Mouse (Mus musculus): Measurements from ENCODE around the gene Runx1. TPM values are rescaled to one million over a fixed set of nuclear protein-coding genes. Genes with fewer than 3 reads are reported as not detected.
A peak's percentile ranks its signal among the peaks of the same experiment; 100 is the strongest.

Gene Runx1
- polyA plus RNA-seq, 1 experiment: 322 TPM

DNA sequence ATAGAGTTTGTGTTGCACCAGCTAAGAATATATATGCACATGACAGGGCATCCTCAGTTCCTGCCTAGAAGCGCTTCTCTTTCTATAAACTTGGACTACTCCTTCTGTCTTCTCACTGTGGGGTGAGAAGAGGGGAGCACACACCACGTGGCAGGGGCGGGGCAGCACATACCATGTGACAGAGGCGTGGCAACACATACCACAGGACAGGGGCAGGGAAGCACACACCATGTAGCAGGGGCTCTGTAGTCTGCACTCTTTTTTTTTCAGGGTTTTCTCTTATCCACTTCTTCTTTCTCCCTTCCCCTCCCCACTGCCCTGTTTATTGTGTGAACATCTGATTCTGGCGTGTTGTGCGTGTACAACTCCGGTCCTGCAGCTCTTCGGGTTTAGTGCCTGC is 186.9 kb downstream of the Runx1 start:
- no peaks in the 10 kb centered on the region for H3K9me3 ChIP-seq
- H3K4me3 ChIP-seq (replicated peaks): peak overlapping the region; percentile 59
- TF ChIP-seq FLI1 (IDR thresholded peaks at IDR 0.05; ENCODE audit: low read length) (no peak), GATA1 (IDR thresholded peaks at IDR 0.05; ENCODE audit: borderline replicate concordance, low read length) (no peak)
- H3K4me1 ChIP-seq: peaks cover 95% of the 10 kb centered on the region
- no peaks in the 10 kb centered on the region for H3K27me3 ChIP-seq (replicated peaks)
- H3K36me3 ChIP-seq (replicated peaks; ENCODE audit: low read length): peaks cover 100% of the 10 kb centered on the region

DNA sequence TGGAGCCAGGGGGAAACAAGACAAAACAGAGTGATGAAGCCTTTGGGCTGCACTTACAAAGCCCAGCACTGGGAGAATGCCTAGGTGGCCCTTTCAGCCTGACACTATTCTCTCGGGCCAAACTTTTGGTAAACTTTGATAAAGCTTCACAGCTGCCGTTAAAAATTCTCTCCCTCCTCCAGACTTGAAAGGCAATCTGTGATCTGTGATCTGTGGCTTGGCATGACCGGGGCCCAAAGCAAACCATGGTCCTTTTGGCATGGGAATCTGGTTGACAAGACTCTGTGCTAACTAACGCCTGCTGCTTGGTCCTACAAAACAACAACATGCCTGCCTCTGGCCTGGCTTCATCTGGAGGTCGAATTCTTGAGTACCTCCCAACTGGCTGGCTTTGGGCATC is 188.9 kb downstream of the Runx1 start:
- Histone ChIP-seq H3K27me3 (replicated peaks) (no peaks in the 10 kb centered on the region), H3K4me1 (peaks cover 99% of the 10 kb centered on the region), H3K4me3 (replicated peaks) (no peak overlapping the region), H3K9me3 (no peaks in the 10 kb centered on the region), H3K36me3 (replicated peaks; ENCODE audit: low read length) (peaks cover 100% of the 10 kb centered on the region)
- no peak for TF ChIP-seq FLI1 (IDR thresholded peaks at IDR 0.05; ENCODE audit: low read length)
- no peak for TF ChIP-seq GATA1 (IDR thresholded peaks at IDR 0.05; ENCODE audit: borderline replicate concordance, low read length)

DNA sequence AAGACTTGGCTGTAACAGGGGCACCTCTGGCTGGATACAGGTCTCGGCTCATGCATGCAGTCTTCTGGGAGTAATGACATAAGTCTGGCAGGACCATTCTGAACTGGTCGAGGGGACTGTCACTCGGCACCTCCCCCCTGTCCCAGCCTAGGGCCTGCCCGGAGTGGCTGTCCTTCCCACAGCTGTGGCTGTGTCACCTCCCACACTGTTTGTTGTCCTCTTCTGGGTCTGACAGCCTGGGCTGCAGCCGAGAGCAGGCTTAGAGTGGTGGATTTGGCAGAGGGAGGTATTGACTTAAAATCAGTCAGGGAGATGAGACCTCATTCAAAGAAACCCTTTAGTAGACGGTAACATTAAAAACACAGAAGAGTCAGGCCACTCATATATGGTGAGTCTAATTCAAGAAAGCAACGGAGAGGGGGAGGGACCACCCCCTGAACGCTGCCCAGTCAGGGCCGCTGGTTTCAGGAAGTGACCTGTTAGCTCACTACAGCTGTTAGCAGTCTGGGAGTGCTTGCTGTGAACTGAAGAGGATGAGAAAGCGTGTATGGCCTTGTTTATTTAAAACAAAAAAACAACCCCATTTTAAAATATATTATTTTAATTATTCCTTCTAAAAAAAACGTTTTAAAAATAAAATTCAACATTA is 193.7 kb downstream of the Runx1 start:
- TF ChIP-seq GATA1 (IDR thresholded peaks at IDR 0.05; ENCODE audit: borderline replicate concordance, low read length) (no peak), FLI1 (IDR thresholded peaks at IDR 0.05; ENCODE audit: low read length) (no peak)
- peaks cover 98% of the 10 kb centered on the region for H3K4me1 ChIP-seq

DNA sequence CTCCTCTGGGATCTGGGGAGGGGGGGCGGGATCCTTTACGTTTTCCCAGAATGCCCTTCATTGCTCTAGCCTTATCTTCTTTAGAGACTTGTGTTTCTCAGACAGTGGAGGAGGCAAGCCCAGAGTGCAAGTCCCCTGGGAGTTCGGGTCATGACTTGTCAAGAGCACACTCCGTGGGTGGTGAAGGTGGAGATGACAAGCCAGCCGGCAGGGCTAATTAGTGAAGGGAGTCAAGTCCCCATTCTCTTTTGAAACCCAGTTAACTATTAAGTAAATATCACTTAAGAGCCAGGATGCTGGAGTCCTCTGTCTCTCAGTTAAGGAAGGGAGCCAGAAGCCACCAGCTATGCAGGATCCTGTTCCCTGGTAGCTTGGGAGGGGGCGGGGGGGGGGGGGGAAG is 194.3 kb downstream of the Runx1 start:
- Histone ChIP-seq H3K4me1 (peaks cover 98% of the 10 kb centered on the region), H3K36me3 (replicated peaks; ENCODE audit: low read length) (peaks cover 100% of the 10 kb centered on the region), H3K9me3 (no peaks in the 10 kb centered on the region), H3K4me3 (replicated peaks) (no peak overlapping the region), H3K27me3 (replicated peaks) (no peaks in the 10 kb centered on the region)
- TF ChIP-seq GATA1 (IDR thresholded peaks at IDR 0.05; ENCODE audit: borderline replicate concordance, low read length) (no peak), FLI1 (IDR thresholded peaks at IDR 0.05; ENCODE audit: low read length) (no peak)

More for the DNA sequence above, 193.7 kb downstream of the Runx1 start:
- Histone ChIP-seq H3K27me3 (replicated peaks) (no peaks in the 10 kb centered on the region), H3K4me3 (replicated peaks) (no peak overlapping the region), H3K36me3 (replicated peaks; ENCODE audit: low read length) (peaks cover 100% of the 10 kb centered on the region), H3K9me3 (no peaks in the 10 kb centered on the region)

DNA sequence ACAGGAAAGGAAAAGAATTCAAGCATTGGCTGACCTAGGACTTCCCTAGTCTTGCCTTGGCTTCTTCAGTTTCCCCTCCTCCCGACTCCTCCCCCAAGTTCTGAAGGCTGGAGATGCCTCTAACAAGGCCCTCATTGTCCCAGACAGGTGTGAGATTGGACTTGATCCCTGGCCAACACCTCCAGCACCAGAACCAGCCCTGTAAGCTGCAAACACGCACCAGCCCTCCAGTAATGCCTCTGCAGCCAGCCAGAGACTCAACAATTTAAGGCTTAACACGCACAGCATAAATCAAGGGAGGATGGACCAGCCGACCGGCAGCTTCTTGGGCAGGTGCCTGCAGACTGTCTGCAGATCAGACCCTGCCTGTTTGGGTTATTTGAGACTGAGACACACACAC is 195.0 kb downstream of the Runx1 start:
- peaks cover 98% of the 10 kb centered on the region for H3K4me1 ChIP-seq
- TF ChIP-seq FLI1 (IDR thresholded peaks at IDR 0.05; ENCODE audit: low read length) (no peak), GATA1 (IDR thresholded peaks at IDR 0.05; ENCODE audit: borderline replicate concordance, low read length) (no peak)
- H3K36me3 ChIP-seq (replicated peaks; ENCODE audit: low read length): peaks cover 100% of the 10 kb centered on the region
- no peaks in the 10 kb centered on the region for H3K27me3 ChIP-seq (replicated peaks)
- no peak overlapping the region for H3K4me3 ChIP-seq (replicated peaks)
- H3K9me3 ChIP-seq: no peaks in the 10 kb centered on the region

DNA sequence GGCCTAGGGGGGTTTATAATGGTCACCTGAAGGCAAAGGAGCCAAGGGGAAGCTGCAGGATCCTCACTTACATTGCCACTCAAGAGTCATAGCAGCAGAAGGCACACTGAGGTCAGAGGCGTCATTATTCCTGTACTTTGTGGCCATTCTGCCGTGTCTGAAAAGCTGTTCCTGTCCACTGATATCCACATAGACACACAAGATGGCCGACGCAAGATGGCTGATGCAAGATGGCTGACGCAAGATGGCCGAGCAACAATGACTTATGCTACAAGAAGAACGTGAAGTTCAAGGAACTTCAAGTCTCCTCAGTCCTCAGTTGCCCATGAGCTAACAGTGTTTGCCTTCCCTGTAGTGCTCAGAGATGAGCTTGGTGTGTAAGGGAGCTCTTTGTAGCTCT is 196.1 kb downstream of the Runx1 start:
- no peaks in the 10 kb centered on the region for H3K9me3 ChIP-seq
- peaks cover 98% of the 10 kb centered on the region for H3K4me1 ChIP-seq
- H3K36me3 ChIP-seq (replicated peaks; ENCODE audit: low read length): peaks cover 100% of the 10 kb centered on the region
- H3K27me3 ChIP-seq (replicated peaks): no peaks in the 10 kb centered on the region
- TF ChIP-seq GATA1 (IDR thresholded peaks at IDR 0.05; ENCODE audit: borderline replicate concordance, low read length) (no peak), FLI1 (IDR thresholded peaks at IDR 0.05; ENCODE audit: low read length) (no peak)
- no peak overlapping the region for H3K4me3 ChIP-seq (replicated peaks)

DNA sequence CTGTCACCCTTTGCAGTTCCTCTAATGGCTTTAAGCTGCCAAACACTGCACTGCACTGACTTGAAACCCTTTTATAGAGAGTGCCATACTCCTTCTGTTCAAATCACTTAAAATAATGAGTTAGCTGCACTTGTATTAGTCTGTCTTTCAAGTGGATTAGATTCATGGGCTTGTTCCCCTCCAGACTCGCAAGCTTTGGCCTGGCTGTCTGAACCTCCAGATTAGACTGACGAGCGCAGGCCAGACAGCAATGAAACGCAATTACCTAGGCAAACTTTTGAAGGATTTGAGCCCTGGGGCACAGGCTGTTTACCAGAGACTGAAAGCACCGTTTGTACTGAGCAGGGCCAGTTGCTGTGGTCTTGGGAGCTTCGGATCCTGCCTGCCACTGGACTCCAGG is 198.7 kb downstream of the Runx1 start:
- no peaks in the 10 kb centered on the region for H3K9me3 ChIP-seq
- H3K36me3 ChIP-seq (replicated peaks; ENCODE audit: low read length): peaks cover 100% of the 10 kb centered on the region
- H3K27me3 ChIP-seq (replicated peaks): no peaks in the 10 kb centered on the region
- TF ChIP-seq FLI1 (IDR thresholded peaks at IDR 0.05; ENCODE audit: low read length) (no peak), GATA1 (IDR thresholded peaks at IDR 0.05; ENCODE audit: borderline replicate concordance, low read length) (no peak)
- H3K4me3 ChIP-seq (replicated peaks): no peak overlapping the region
- H3K4me1 ChIP-seq: peaks cover 98% of the 10 kb centered on the region

DNA sequence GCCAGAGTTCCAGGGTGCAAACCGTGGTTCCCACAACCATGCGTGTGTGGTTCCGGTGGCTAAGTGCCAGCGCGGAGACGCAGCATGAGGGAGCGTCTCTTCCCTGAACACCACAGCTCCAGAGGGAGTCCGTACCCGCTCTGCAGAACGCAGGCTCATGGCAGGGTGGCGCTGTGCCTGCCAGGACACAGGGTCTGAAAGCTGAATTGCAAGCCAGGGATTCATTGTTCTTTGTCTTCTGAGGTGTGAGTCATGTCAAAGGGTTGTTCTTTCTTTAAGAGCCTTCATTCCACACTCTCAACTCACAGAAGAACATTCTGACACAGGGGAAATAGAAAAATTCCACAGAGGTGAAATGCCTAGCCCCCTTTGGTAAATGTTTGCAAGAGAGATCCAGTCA is 202.0 kb downstream of the Runx1 start:
- Histone ChIP-seq H3K4me1 (peaks cover 98% of the 10 kb centered on the region), H3K36me3 (replicated peaks; ENCODE audit: low read length) (peaks cover 99% of the 10 kb centered on the region)

DNA sequence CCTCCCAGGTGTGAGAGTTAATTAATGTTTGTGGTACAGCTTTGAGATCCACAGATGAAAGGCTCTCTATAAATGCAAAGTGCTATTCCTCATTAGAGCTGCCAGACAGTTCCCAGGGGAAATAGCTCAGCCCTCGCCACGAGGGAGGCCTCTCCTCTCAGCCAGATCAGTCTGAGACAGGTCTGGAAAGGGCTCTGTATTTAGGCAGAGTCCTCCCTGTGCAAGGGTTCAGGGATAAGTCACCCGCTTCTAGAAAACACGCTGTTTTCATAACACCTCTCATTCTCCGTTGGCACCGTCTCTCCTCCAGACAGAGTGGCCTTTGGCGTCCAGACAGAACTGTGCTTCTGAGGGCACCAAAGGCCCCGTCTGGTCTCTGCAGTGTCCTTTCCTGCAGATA is 204.1 kb downstream of the Runx1 start:
- TF ChIP-seq GATA1 (IDR thresholded peaks at IDR 0.05; ENCODE audit: borderline replicate concordance, low read length) (no peak), FLI1 (IDR thresholded peaks at IDR 0.05; ENCODE audit: low read length) (no peak)
- no peak overlapping the region for H3K4me3 ChIP-seq (replicated peaks)
- peaks cover 96% of the 10 kb centered on the region for H3K36me3 ChIP-seq (replicated peaks; ENCODE audit: low read length)
- no peaks in the 10 kb centered on the region for H3K9me3 ChIP-seq
- no peaks in the 10 kb centered on the region for H3K27me3 ChIP-seq (replicated peaks)
- H3K4me1 ChIP-seq: peaks cover 99% of the 10 kb centered on the region

More for the DNA sequence above, 202.0 kb downstream of the Runx1 start:
- TF ChIP-seq GATA1 (IDR thresholded peaks at IDR 0.05; ENCODE audit: borderline replicate concordance, low read length) (no peak), FLI1 (IDR thresholded peaks at IDR 0.05; ENCODE audit: low read length) (no peak)
- Histone ChIP-seq H3K9me3 (no peaks in the 10 kb centered on the region), H3K4me3 (replicated peaks) (peak overlapping the region; percentile 39), H3K27me3 (replicated peaks) (no peaks in the 10 kb centered on the region)

DNA sequence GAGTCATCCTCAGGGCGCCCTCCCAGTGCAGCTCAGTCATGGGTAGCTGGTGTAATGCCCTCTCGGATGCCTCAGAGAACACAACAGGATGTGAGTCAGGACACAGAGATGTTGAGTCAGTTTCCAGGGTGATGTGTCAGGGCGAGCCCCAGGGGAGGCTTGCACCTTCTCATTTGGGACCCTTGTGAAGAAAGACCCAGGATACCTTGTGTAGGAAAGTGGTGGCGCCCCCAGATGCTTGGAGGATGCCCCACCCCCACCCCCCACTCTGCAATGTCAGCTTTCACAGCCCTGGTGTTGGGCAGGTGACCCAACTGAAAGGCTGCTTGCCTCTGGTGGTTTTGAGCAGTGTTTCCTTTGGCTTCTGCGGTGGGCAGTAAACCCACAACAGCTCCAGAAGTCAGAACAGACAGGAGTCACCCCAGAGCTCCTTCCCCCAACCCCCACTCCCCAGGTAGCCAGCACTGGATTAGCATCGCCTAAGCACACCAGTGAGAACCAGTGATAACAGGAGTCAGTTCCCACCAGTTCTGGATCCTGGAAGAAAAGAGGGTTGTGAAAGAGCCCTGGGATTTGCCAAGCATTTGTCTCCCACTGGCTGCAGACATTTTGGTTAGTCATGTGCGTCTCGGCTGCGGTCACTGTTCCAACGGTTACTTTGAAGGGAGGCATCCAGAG is 205.0 kb downstream of the Runx1 start:
- H3K9me3 ChIP-seq: no peaks in the 10 kb centered on the region
- TF ChIP-seq GATA1 (IDR thresholded peaks at IDR 0.05; ENCODE audit: borderline replicate concordance, low read length) (no peak), FLI1 (IDR thresholded peaks at IDR 0.05; ENCODE audit: low read length) (no peak)
- H3K36me3 ChIP-seq (replicated peaks; ENCODE audit: low read length): peaks cover 96% of the 10 kb centered on the region
- H3K4me3 ChIP-seq (replicated peaks): peak overlapping the region; percentile 73
- H3K27me3 ChIP-seq (replicated peaks): no peaks in the 10 kb centered on the region
- peaks cover 99% of the 10 kb centered on the region for H3K4me1 ChIP-seq

Data from megakaryocyte, embryonic 14.5 days (primary cell).